Mouse (Mus musculus) gastrocnemius, adult 2 months (tissue): ENCODE measurements around the gene Btbd18. TPM values are rescaled to one million over a fixed set of nuclear protein-coding genes. Genes with fewer than 3 reads are reported as not detected.

ENCODE experiments used
- DNase-seq: peaks from one replicate; pipeline ENCODE4 v3.0.0; 2022
- H3K27ac ChIP-seq: fragments of 200-600 bp; 2 replicates; pipeline ENCODE4 v1.8.1; 2022; ENCODE audit warnings: mild to moderate bottlenecking
- H3K4me3 ChIP-seq: fragments of 200-600 bp; 2 replicates; pipeline ENCODE4 v1.8.1; 2022; ENCODE audit warnings: mild to moderate bottlenecking, moderate library complexity
- CTCF ChIP-seq: fragments of 200-600 bp; IDR thresholded peaks from 2 replicates; pipeline ENCODE4 v1.8.1; 2022; ENCODE audit warnings: antibody characterized with exemption, mild to moderate bottlenecking, moderate library complexity
- intact Hi-C: fragments of 180-260 bp; cut with DNase I; formaldehyde crosslinking; loops from one replicate; pipeline ENCODE4 v1.15.1; 2025
- total RNA-seq, 2 experiments: library from RNA; stranded (reverse); gene quantifications; 2 replicates each; pipeline ENCODE4 v1.2.3; 2021

The Btbd18 gene
- total RNA-seq, 2 experiments from 2014 or later, result not detected

DNA sequence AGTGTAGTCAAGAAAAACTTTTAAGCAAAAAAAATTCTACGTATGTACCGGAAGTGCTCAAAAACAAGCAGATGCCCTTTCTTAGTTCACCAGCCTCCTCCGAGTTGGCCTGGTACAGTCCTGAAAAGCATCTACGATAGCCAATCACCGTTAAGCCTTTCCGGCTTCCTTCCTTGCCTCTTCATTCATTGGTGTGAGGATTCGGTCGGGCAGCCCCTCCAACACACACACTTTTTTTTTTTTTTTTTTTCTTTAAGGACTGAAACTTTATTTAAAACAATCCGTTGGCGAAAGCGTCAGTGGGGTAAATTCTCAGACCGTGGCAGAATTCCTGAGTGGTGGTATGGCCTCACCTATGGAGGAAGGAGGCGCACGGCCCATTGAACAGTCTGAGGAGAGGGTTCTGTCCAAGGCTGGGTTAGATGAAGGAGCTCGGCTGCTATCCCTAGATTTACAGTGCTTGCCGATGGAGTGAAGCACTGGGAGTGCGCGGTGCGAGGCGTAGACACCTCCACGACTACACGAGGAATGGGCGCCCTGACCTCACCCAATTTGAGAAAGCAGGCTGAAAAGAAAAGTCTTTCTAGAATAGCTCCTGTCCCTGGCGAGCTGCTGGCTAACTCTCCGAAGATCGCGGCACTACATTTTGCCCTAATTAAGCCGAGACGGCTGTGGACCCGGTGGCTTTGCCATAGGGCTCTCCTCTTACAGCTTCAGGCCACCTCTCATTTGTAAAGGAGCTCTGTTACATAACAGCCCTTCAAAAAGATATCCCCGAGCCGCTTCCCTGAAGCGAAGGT, 56.9 kb downstream of the Btbd18 start:
- H3K4me3 ChIP-seq, result peak overlapping the region; percentile 98
- peak; percentile 84 for DNase-seq
- no peak for TF ChIP-seq CTCF
- peak overlapping the region; percentile 95 for H3K27ac ChIP-seq
- intact Hi-C loops, result no loop called here

DNA sequence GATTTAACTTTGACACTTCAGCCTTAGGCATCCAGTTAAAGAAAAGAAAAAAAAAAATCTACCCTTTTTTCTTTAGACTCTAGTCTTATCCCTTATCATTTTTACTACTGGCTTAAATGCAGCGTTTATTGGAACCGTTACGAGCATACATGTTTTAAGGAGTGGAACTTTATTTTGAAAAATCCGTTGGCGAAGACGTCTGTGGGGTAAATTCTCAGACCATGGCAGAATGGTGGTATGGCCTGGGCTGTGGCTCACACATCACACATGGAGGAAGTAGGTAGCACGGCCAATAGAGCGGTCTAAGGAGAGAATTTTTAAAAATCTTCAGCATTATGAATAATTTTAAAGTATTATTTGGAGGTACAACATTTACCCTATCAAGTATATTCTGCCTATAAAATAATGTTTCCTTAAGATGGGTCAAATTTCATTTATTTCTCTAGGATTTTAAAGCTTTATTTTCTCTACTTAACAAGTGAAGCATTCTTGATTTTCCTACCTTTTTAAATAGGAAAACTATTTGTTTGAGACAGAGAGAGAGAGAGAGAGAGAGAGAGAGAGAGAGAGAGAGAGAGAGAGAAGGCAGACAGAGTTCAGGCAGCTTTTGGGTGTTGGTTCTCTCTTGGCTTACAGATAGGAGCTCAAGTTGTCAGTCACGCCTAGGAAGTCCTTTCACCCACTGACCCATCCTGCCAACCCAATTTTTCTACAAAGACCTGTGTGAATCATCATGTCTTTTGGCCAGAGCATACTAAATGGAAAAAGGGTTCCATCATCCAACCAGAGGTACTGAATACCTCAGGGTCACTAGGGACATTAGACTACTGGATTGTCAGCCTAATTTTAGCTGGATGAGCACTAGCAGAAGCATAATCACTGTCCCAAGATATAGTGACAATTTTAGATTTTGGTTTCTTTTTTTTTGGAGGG, 57.8 kb downstream of the Btbd18 start:
- peak; percentile 26 for DNase-seq
- intact Hi-C loops, result no loop called here
- H3K4me3 ChIP-seq, result peak overlapping the region; percentile 98
- H3K27ac ChIP-seq, result peak overlapping the region; percentile 95
- TF ChIP-seq CTCF, result no peak

- intact Hi-C loops, result no loop called here
- H3K27ac ChIP-seq, result peak overlapping the region; percentile 95
- no peak overlapping the region for H3K4me3 ChIP-seq
- DNase-seq, result no peak
- no peak for TF ChIP-seq CTCF
Measured at GRCm38 (mm10) chr2:84717357-84717756, 58.5 kb downstream of the Btbd18 start.

Other genes starting within 250 kb of the Btbd18 start
- 10 to 100 TPM; 10.9 to 16.2 TPM for gene Calcrl, start 233.7 kb upstream of the Btbd18 start, total RNA-seq
- gene Tfpi, start 182.3 kb upstream of the Btbd18 start, total RNA-seq, result 1 to 10 TPM; 2.1 to 2.2 TPM
- 10 to 100 TPM; 25.8 to 35.1 TPM for gene Ctnnd1, start 8.3 kb upstream of the Btbd18 start, total RNA-seq
- gene Selenoh, start 11.7 kb downstream of the Btbd18 start, total RNA-seq, result 10 to 100 TPM; 10.7 to 16.4 TPM
- 1 to 10 TPM; 1.1 to 1.9 TPM for gene Gm28635, start 19.0 kb downstream of the Btbd18 start, total RNA-seq
- 1 to 10 TPM; 6.8 to 7.9 TPM for gene Med19, start 19.3 kb downstream of the Btbd18 start, total RNA-seq
- gene Tmx2, start 20.1 kb downstream of the Btbd18 start, total RNA-seq, result 10 to 100 TPM; 34.9 to 73.4 TPM
- gene Zdhhc5, start 56.1 kb downstream of the Btbd18 start, total RNA-seq, result 10 to 100 TPM; 71.9 to 75.1 TPM
- gene Clp1, start 68.3 kb downstream of the Btbd18 start, total RNA-seq, result 1 to 10 TPM; 4.2 to 5.2 TPM
- gene Ypel4, start 75.0 kb downstream of the Btbd18 start, total RNA-seq, result under 1 TPM; 0.33 to 0.86 TPM
- gene Gm19426, start 84.6 kb downstream of the Btbd18 start, total RNA-seq, result not detected
- gene Serping1, start 116.4 kb downstream of the Btbd18 start, total RNA-seq, result 10 to 100 TPM; 52.3 to 82.6 TPM
- 1 to 10 TPM; 2.0 to 3.8 TPM for gene Ube2l6, start 139.7 kb downstream of the Btbd18 start, total RNA-seq
- gene Smtnl1, start 163.6 kb downstream of the Btbd18 start, total RNA-seq, result 100 to 1,000 TPM in 1 of 2 experiments, 10 to 100 TPM in 1; 53.0 to 125 TPM
- 10 to 100 TPM; 42.0 to 57.7 TPM for gene Timm10, start 167.9 kb downstream of the Btbd18 start, total RNA-seq
- gene Slc43a1, start 179.8 kb downstream of the Btbd18 start, total RNA-seq, result 10 to 100 TPM in 1 of 2 experiments, 1 to 10 TPM in 1; 6.3 to 11.6 TPM
- under 1 TPM; 0.28 to 0.41 TPM for gene Rtn4rl2, start 227.6 kb downstream of the Btbd18 start, total RNA-seq